Mouse (Mus musculus): Measurements from ENCODE around the gene Ugt1a10.

Ugt1a10 gene

GRCm38 (mm10) chr1:88055088-88055487 lies at the start of gene Ugt1a10:
Gene Ugt1a10 (plus strand): TSS chr1:88055388.
- 89% methylated on average over 1 of the region's 1 CpGs for WGBS

DNA sequence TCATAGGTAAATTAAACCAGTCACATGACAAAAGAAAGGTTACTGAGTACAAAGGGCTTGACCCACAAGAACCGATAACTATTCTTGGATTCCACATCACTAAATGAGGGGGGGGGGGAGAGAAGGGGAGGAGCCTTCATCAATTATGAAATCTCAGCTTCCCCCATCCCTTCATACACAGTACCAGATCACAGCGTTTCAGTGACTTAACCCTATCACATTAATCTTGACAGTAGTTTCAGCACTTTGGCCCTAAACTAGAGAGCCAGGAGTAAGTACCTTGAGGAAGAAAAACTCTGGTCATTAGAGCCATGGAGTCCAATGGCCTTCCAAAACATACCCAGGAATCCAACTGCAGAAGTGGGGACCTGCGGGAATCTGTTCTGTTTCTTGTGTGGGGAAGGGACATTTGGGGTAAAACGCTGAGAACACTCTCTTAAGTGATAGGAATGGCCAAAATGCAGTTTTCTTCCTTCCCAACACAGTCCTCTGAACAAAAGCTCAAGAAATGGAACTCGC lies 47.4 kb upstream of the Ugt1a10 start:
- 2% methylated on average over 5 of the region's 5 CpGs for WGBS

- under 1% methylated on average over 45 of the region's 45 CpGs for WGBS
Observed at GRCm38 (mm10) chr1:88008211-88008697, 46.9 kb upstream of the Ugt1a10 start, which contains the start of gene Usp40. Gene Usp40 (minus strand): TSS chr1:88008551.

- WGBS: 19% methylated on average over 4 of the region's 4 CpGs
Observed at GRCm38 (mm10) chr1:88008735-88009134, 46.5 kb upstream of the Ugt1a10 start.

- WGBS: 67% methylated on average over 3 of the region's 3 CpGs
Observed at GRCm38 (mm10) chr1:88009521-88009920, 45.7 kb upstream of the Ugt1a10 start.

DNA sequence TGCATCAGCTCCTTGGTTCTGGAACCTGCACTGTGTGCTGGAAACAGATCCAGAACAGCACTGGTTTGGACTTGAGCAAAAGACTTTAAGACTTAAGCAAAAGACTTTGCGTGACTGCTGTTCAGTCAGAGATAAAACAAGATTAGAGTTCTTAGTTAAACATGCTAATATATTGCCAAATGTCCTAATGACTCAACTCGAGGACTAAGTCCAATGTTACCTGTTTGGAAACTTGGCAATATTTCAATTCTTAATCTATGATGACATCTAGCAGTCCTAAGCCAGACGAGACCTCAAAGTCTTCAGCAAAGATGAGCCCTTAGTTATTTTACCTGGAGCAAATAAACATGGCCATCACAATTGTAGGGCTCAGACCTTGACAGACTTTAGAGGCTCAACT lies 41.5 kb upstream of the Ugt1a10 start:
- WGBS: 77% methylated on average over 3 of the region's 3 CpGs

GRCm38 (mm10) chr1:88014194-88014593 lies 41.0 kb upstream of the Ugt1a10 start:
- 91% methylated on average over 4 of the region's 4 CpGs for WGBS

DNA sequence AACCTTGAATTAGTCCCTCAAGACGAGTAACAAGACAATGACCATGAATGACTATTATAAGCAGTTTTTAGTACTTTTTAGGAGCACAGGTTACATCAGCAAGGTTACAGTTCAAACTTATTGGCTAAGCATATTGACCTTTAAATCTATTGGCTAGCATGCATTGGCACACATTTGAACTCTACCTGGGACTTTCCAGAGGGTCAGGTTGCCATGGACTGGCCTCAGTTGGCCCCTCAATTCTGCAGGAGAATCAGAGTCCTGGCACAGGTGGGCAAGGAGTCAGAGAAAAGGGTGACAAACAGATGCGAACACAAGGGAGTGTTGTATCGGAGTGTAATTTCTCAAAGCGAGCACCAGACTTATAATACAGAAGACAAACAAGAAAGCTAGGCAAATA lies 40.5 kb upstream of the Ugt1a10 start:
- WGBS: 94% methylated on average over 4 of the region's 4 CpGs

GRCm38 (mm10) chr1:88015371-88015770 lies 39.8 kb upstream of the Ugt1a10 start:
- WGBS: 92% methylated on average over 6 of the region's 6 CpGs

- WGBS: 78% methylated on average over 3 of the region's 3 CpGs
Observed at GRCm38 (mm10) chr1:88025244-88025643, 29.9 kb upstream of the Ugt1a10 start.

DNA sequence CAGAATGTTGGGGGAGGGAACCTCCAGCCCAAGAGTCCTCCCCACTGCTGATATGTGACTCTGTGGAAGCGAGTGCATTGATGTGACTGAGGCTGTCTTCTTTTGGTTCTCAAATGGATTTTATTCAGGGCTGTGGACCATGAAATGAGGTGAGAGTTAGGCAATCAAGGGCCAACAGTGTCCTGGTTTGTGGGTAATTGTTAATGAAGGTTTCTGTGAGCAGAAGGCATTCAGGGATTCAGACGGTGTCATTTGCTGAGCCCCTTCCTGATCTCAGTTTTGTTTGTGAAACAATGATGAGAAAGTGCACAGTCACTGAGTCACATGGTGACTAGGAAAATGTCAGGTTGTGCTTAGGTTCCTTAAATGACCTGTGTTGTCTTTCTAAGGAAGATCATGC lies 12.1 kb upstream of the Ugt1a10 start:
- WGBS: 76% methylated on average over 1 of the region's 2 CpGs

GRCm38 (mm10) chr1:88044832-88045437 lies 10.3 kb upstream of the Ugt1a10 start:
- WGBS: 87% methylated on average over 4 of the region's 5 CpGs

- WGBS: 93% methylated on average over 2 of the region's 2 CpGs
Observed at GRCm38 (mm10) chr1:88047408-88047807, 7.8 kb upstream of the Ugt1a10 start.

GRCm38 (mm10) chr1:88066472-88067102 lies 11.4 kb downstream of the Ugt1a10 start:
- 74% methylated on average over 2 of the region's 2 CpGs for WGBS

- WGBS: 82% methylated on average over 2 of the region's 2 CpGs
Observed at GRCm38 (mm10) chr1:88070495-88070894, 15.3 kb downstream of the Ugt1a10 start, which contains the start of gene Ugt1a9. Gene Ugt1a9 (plus strand): TSS chr1:88070800.

DNA sequence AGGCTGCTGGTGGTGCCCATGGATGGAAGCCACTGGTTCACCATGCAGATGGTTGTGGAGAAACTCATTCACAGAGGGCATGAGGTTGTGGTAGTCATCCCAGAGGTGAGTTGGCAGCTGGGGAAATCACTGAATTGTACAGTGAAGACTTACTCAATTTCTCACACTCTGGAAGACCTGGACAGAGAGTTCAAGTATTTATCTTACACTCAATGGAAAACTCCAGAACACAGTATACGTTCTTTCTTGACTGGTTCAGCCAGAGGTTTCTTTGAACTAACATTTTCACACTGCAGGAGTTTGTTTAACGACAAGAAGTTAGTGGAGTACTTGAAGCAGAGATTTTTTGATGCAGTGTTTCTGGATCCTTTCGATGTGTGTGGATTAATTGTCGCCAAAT lies 15.7 kb downstream of the Ugt1a10 start:
- WGBS: 82% methylated on average over 4 of the region's 4 CpGs

GRCm38 (mm10) chr1:88074471-88074870 lies 19.3 kb downstream of the Ugt1a10 start:
- 91% methylated on average over 2 of the region's 2 CpGs for WGBS

DNA sequence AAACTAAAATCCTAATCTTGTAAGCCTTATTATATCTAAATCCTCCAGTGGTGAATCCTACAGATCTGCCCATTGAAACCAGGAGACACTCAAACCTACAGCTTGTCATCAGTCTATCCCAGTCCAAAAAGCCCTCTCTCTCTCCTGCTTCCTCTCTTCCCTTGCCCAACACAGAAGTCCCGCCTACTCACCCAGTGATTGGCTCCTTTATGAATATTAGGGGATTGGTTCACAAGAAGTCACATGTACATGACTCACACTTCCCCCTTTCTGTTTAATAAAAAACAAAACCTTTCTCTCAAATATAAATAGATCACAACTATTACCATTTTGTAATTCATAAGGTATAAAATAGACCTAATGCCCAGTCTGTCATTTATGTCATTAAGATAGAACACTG lies 21.9 kb downstream of the Ugt1a10 start:
- 88% methylated on average over 1 of the region's 1 CpGs for WGBS

- WGBS: 88% methylated on average over 1 of the region's 1 CpGs
Observed at GRCm38 (mm10) chr1:88081670-88082069, 26.5 kb downstream of the Ugt1a10 start.

DNA sequence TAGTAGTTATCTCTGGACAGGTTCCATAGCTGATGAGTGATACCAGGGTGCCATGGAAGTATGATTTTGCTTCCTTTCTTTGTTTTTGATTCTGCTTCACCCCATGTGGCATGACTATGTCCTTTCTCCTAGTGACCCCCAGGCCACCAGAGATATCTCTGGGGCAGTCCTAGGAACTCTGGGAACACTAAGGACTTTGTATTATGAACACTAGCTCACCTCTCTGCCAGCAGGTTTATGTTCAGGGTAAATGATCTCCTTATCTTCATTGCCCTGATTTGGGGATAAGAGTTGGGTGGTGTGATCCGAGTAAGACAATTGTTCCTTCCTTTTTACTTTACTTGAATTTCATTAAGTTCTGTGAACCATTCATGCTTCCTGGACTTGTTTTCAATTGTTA lies 30.9 kb downstream of the Ugt1a10 start:
- WGBS: 76% methylated on average over 1 of the region's 1 CpGs

DNA sequence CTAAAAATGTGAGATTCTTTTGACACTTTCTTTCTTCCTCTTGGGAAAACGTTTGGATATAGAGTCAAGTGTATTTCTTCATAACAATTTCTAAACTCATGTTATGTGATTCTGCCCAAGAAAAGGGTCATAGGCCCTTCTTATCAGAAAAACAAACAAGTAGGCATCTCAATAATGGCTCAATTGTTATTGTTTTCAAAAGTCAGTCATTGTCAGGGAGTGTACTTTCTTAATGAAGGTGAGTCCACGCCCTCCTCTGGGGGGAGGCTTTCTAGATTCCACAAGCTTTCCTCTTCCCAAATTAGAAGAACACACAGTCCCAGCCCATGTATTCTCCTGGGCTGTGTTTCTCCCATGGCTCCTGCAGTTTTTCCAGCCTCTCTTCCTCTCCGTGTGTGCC lies 32.3 kb downstream of the Ugt1a10 start, which contains the start of gene Ugt1a8:
Gene Ugt1a8 (plus strand): TSS at position 301 of the 400 bp plus-strand sequence.
- 71% methylated on average over 3 of the region's 3 CpGs for WGBS

DNA sequence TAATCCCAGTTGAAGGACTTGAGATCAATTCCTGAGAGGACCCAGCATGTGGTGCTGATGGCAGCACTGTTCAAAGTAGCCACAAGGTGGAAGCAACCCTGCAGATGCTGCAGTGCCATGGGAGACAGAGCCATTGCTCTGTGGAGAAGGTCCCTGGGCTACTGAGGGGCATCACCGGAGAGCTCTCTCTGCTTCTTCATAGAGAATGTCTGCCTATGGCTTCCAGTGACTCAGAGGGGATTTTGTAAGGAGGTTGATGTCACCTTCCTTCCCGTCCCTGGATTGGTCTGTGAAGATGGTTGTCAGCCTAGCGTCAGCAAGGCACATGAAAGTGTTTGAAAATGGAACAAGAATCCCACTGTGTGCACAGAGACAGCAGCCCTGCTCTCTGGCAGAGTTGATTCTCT lies 39.1 kb downstream of the Ugt1a10 start:
- 75% methylated on average over 3 of the region's 3 CpGs for WGBS

DNA sequence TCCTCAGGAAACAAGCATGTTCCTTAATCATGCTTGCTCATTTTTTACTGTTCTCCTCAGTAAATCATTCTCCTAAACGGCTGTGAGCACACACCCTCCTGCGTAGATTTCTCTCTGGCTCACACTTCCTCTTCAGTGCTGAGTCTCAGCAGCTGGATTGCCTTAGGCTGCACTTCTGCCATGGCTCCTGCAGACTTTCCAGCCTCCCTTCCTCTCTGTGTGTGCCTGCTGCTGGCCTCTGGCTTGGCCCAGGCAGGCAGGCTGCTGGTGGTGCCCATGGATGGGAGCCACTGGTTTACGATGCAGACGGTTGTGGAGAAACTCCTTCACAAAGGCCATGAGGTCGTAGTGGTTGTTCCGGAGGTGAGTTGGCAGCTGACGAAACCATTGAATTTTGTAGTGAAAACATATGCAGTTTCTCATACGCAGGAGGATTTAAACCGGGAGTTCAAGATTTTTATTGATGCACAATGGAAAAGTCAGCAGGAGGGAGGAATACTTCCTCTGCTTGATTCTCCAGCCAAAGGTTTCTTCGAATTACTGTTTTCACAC lies 39.8 kb downstream of the Ugt1a10 start, which contains the start of gene Ugt1a7c:
Gene Ugt1a7c (plus strand): TSS at position 122 of the 552 bp plus-strand sequence.
- 67% methylated on average over 10 of the region's 10 CpGs for WGBS
